Mouse (Mus musculus) embryonic fibroblast, embryonic 13.5 days (primary cell): Measurements from ENCODE around the gene Elavl4.

Source experiments
- CTCF ChIP-seq: IDR thresholded peaks from 2 replicates; pipeline ENCODE4 v1.5.1; 2011; ENCODE audit warnings: mild to moderate bottlenecking, control low read depth, low read length, moderate library complexity, borderline replicate concordance; ENCODE audit not compliant: insufficient read depth
- POLR2A ChIP-seq: IDR thresholded peaks from 2 replicates; pipeline ENCODE4 v1.6.1; 2011; ENCODE audit warnings: low read depth, mild to moderate bottlenecking, control low read depth, low read length, moderate library complexity

- no peak for TF ChIP-seq POLR2A
- TF ChIP-seq CTCF = no peak
Measured at GRCm38 (mm10) chr4:110218819-110219218, 132.9 kb downstream of the Elavl4 start.
